Mouse (Mus musculus): ENCODE measurements around the gene Rcan2.
A peak's percentile ranks its signal among the peaks of the same experiment; 100 is the strongest.

Gene Rcan2

DNA sequence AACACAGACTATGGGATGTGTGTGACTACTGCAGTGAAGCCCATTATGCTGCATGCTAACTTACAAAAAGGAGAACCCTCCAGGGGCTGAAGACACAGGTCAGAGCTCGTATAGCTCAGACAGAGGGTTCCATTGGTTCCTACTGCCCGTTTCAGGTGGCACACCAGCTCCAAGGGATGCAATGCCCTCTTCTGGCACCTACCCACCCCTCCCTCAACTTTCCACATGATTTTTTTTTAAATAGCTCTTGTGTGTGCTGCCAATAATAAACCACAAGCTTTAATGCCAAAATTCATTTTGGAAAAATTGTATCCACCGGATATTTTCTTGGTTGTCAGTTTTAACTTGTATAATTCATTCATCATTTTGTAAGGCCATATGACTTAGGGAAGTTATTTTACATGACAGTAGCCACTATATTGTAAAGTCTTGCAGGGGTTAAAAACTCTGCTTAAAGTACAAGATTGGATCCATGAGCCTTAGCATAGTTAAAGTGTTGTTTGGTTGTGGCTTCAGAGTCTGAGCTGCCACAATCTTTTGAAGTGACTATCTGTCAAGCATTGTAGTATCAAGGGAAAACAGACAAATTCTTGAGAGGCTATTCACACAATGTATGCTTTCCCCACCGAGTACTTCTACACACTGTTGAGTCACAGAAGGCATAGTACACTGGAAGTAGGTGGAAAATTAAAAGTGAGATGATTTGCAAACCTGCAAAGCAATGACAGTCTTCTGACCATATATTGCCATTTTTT lies 212.8 kb downstream of the Rcan2 start:
- no peak for DNase-seq (ENCODE audit: inconsistent age in 2 of 2, low spot score in 1 of 2)

- DNase-seq (ENCODE audit: inconsistent age in 2 of 2, low spot score in 1 of 2): no peak
Measured at GRCm38 (mm10) chr17:44016314-44016713, 215.2 kb downstream of the Rcan2 start.

DNA sequence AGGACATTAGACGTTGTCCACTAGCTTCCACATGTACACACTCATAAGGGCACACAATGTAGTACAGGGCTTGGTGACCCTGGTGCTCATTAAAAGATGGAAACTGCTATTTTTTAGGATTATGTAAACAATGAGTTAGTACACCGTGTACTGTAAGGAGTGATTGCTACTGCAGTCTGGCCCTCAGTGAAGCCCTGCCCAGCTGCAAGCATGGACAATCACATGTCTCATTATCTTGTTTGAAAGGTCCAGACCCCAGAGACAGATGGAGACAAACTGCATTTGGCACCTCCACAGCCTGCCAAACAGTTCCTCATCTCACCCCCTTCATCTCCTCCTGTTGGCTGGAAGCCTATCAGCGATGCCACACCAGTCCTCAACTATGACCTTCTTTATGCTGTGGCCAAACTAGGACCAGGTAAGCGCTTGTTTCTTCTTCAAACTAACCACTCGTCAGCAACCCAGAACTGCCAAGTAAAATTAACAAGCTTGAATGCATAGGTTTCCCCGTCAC lies 219.6 kb downstream of the Rcan2 start:
- DNase-seq (ENCODE audit: inconsistent age in 2 of 2, low spot score in 1 of 2): peak in 1 of 2 experiments; percentile 11

GRCm38 (mm10) chr17:44023842-44024241 lies 222.7 kb downstream of the Rcan2 start:
- DNase-seq (ENCODE audit: inconsistent age in 2 of 2, low spot score in 1 of 2): no peak

- DNase-seq (ENCODE audit: inconsistent age in 2 of 2, low spot score in 1 of 2): no peak
Measured at GRCm38 (mm10) chr17:44025011-44025410, 223.9 kb downstream of the Rcan2 start.

DNA sequence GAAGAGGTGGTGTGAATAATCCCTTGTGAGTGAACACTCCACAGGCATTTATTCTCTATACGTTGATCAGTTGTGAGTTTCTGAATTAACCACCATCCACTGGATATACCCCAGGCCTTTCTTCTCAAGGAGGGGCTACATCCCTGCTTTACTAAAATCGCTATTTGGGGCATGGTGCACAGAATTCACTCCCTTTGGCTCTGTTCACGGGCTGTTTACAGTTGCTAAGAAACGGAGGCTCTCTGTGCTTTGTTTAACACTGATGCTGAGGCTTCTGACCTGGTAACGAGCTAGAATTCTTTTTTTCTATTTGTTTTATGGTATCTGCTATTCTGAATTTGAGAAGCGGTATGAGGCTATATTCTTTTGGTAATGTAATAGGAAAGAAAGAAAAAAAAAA lies 224.8 kb downstream of the Rcan2 start:
- no peak for DNase-seq (ENCODE audit: inconsistent age in 2 of 2, low spot score in 1 of 2)

GRCm38 (mm10) chr17:44026378-44026777 lies 225.2 kb downstream of the Rcan2 start:
- no peak for DNase-seq (ENCODE audit: inconsistent age in 2 of 2, low spot score in 1 of 2)

DNA sequence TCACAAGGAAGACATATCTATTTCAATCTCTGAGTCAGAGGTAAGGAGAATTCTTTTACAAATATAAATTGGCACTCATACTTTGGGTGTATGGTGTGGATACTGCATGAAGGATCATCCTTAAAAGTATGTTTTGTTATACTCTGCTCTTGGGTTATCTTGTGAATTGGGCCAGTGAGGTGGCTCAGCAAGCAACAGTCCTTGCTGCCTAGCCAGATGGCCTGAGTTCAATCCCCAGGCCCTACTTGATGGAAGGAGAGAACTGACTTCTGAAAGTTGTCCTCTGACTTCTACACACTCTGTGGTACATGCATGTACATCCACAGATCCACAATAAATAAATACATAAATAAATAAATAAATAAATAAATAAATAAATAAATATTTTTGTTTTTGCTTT lies 225.6 kb downstream of the Rcan2 start:
- DNase-seq (ENCODE audit: inconsistent age in 2 of 2, low spot score in 1 of 2): no peak

DNA sequence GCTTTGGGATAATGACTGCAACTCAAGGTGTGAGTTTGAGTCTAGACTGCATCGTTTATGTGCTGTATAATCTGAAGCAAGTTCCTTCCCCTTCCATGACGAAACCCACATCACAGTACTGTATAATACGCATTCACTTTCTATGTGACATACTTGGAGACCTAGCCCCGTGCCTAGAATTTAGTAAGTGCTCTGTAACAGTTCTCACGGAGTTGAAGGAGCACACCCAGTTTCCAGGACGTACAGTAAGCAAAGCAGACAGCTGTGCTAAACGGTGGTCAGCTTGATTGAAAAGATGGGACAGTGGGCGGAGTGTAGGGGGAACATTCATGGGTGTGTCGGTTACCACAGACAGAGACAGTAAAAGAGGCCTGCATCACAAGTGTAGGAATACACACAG lies 226.2 kb downstream of the Rcan2 start:
- no peak for DNase-seq (ENCODE audit: inconsistent age in 2 of 2, low spot score in 1 of 2)

DNA sequence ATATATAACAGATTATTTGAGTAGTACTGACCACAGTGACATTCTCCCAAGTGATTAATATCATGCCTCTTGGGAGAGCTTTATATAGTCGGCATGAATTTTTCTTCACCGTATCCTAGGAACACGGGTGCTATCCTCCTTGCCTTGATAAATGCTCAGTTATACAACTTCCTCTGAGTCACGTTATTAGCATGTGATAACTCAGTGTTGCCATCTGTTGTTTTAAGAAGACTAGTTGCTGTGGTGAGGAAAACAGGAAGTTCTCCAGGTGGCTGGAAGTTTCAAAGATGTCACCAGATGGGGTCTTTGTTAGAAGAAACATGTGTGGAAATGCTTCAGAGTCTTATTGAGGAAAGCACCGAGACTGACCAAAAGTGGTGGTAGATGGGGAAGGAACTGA lies 228.5 kb downstream of the Rcan2 start:
- DNase-seq (ENCODE audit: inconsistent age in 2 of 2, low spot score in 1 of 2): no peak

- peak; percentile 27 to 57 for DNase-seq (ENCODE audit: inconsistent age in 2 of 2, low spot score in 1 of 2)
Measured at GRCm38 (mm10) chr17:44030776-44031587, 229.8 kb downstream of the Rcan2 start.

DNA sequence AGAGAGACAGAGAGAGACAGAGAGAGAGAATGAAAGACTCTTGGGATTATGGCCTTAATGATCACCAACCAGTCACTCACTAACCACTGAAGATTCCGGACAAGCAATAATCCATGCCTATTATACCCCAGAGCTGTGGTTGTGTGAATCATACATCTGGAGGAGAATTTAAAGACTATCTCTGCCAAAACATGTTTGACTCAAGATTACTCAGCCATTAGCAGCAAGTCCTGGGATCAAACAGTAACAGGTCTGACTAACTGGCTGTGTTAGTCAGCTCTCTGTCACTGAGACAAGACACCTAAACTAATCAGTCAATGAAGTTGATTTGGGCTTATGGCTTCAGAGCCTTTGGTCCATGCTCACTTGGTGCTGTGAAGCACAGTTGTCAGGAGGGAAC lies 233.9 kb downstream of the Rcan2 start:
- peak in 1 of 2 experiments; percentile 46 for DNase-seq (ENCODE audit: inconsistent age in 2 of 2, low spot score in 1 of 2)

DNA sequence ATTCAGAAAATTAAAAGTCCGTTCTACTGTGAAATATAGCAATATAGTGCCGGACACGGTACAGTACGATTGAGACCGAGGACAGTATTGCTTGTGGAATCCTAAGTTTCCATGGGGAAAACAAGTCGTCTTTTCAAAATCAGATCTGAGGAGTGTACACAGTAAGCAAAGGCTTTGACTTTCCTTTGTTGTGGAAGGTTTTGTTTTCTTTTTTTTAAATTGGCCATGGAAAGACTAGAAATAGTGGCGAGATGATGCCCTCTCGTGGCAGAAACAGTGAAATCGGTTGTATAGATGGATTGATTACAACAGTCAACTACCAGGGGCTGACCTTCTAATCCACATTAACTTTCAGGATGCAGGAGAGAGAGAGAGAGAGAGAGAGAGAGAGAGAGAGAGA lies 237.5 kb downstream of the Rcan2 start:
- DNase-seq (ENCODE audit: inconsistent age in 2 of 2, low spot score in 1 of 2): peak; percentile 32 to 75

GRCm38 (mm10) chr17:44040449-44040848 lies 239.3 kb downstream of the Rcan2 start:
- DNase-seq (ENCODE audit: inconsistent age in 2 of 2, low spot score in 1 of 2): no peak

GRCm38 (mm10) chr17:44042301-44042700 lies 241.2 kb downstream of the Rcan2 start:
- DNase-seq (ENCODE audit: inconsistent age in 2 of 2, low spot score in 1 of 2): no peak

- no peak for DNase-seq (ENCODE audit: inconsistent age in 2 of 2, low spot score in 1 of 2)
Measured at GRCm38 (mm10) chr17:44042861-44043260, 241.7 kb downstream of the Rcan2 start.

DNA sequence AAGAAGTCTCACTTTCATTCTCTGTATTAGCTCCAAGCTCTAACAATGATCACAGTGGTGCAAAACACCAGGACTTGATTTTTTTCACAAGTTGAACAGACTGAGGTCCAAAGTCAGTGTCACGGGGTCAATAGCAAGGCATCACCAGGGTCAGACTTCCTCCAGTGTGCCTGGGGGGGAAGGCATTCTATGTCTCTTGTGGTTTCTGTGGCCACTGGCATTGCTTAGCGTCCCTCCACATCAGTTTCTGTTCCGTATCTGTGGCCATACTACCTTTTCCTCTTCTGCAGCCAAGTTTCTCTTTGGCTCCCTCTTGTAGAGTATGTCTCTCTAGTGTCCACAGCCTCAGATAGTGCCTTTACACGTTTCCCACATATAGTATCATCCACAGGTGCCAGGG lies 252.3 kb downstream of the Rcan2 start:
- peak in 1 of 2 experiments; percentile 57 for DNase-seq (ENCODE audit: inconsistent age in 2 of 2, low spot score in 1 of 2)

- no peak for DNase-seq (ENCODE audit: inconsistent age in 2 of 2, low spot score in 1 of 2)
Measured at GRCm38 (mm10) chr17:44057123-44057522, 256.0 kb downstream of the Rcan2 start.

DNA sequence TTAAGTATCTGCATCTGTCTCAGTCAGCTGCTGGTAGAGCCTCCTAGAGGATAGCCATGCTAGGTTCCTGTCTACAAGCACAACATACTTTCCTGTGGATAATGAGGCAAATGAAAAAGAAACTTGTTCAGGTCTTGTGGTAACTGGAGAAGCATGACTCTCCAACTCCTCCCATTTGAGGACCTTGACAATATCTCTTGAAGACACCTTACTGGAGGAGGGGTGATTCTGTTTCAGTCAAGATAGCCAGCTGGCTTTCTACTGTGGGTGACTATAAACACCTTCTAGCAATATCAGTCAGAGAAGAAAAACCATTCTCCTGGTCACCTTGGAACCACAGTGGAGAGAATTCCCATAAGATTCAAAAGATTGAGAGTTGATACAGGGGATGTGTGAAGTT lies 257.0 kb downstream of the Rcan2 start:
- no peak for DNase-seq (ENCODE audit: inconsistent age in 2 of 2, low spot score in 1 of 2)

DNA sequence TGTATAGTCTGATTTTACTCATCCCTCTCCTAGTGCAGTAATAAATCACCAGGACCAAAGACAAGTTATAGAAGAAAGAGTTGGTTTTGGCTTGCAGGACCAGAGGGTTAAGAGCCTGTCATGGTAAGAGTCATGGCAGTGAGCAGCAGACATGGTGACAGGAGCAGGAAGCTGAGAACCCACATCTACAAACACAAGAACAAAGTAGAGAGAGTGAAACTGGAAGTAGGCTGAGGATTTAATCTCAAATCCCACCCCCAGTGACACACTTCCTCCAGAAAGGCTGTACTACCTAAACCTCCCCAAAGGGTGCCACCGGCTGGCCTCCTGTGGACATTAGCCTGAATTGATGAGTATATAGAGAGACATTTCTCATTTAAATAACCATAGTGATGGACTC lies 259.6 kb downstream of the Rcan2 start:
- DNase-seq (ENCODE audit: inconsistent age in 2 of 2, low spot score in 1 of 2): no peak

DNA sequence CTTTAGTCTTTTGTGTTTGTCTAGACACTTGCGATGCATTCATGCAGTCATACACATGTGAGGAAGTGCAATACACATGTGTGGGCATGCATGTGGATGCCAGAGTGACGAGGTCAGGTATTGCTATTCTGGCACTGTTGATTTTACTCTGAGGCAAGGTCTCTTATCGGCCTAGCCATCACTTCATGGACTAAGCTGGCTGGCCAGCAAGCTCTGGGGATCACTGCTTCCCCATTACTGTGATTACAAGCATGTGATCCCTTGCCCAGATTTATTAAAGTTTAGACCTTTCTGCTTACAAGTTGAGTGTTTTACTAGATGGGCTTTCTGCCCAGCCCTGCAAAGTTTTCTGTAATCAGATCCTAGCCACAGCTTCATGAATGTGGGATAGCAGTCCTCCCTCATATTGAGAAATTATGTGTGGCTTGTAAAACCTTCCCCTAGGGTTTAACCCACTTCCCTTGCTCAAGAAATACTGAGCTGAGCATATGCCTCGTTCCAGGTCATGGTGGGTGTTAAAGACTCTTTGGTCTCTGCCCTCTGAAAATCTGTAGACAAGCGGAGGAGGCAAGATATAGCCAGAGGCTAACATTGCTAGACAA lies 260.2 kb downstream of the Rcan2 start:
- no peak for DNase-seq (ENCODE audit: inconsistent age in 2 of 2, low spot score in 1 of 2)

- no peak for DNase-seq (ENCODE audit: inconsistent age in 2 of 2, low spot score in 1 of 2)
Measured at GRCm38 (mm10) chr17:44068876-44069275, 267.7 kb downstream of the Rcan2 start.
